Mouse (Mus musculus) T-helper 17 cell (primary cell): ENCODE measurements around the gene Acrbp.
"Not testable (repeated sequence)": the region's sequence is repeated elsewhere in the genome, so short reads cannot be mapped to it uniquely, and the experiment has no call there.

Experiments used
- in situ Hi-C, 2 experiments: fragments of 300-600 bp; cut with MboI, MseI; formaldehyde crosslinking; loops; 1 replicate in 1 of 2; 2 replicates in 1 of 2; pipeline ENCODE4 v1.15.1; 2025; ENCODE audit warnings: high pct_unique_total_duplicates in 2 of 2

Gene Acrbp

GRCm38 (mm10) chr6:125049678-125050077, at the start of gene Acrbp:
Gene Acrbp, plus strand, starts transcription at chr6:125049689.
- in situ Hi-C loops: loop anchor here (5.0 kb wide), 1 partner anchor 33 kb away; no protein-coding TSS in a partner anchor

- in situ Hi-C loops: no loop called here
These were observed 45.8 kb upstream of the Acrbp start for GRCm38 (mm10) chr6:125003706-125004105.

GRCm38 (mm10) chr6:125005086-125005485, 44.4 kb upstream of the Acrbp start:
- in situ Hi-C loops: loop anchor here in 1 of 2 experiments (5.0 kb wide), 1 partner anchor 38 kb away; the partner anchor contains the start of gene Cops7a

DNA sequence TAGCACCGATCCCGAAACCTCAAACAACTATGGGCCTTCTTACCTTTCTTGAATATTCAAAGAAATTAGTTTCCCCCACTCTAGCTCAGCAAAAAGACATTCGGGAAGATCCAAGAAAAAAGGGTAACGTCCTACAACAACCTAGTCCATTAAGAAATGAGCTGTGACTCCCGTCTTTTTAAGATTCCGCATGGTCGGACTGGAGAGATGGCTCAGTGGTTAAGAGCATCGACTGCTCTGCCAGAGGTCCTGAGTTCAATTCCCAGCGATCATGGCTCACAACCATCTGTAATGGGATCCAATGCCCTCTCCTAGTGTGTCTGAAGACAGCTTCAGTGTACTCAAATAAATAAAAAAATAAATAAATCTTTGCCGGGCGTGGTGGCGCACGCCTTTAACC, 41.4 kb upstream of the Acrbp start:
- in situ Hi-C loops: loop anchor here in 1 of 2 experiments (5.0 kb wide), 1 partner anchor 41 kb away; the partner anchor contains the start of gene Cops7a

DNA sequence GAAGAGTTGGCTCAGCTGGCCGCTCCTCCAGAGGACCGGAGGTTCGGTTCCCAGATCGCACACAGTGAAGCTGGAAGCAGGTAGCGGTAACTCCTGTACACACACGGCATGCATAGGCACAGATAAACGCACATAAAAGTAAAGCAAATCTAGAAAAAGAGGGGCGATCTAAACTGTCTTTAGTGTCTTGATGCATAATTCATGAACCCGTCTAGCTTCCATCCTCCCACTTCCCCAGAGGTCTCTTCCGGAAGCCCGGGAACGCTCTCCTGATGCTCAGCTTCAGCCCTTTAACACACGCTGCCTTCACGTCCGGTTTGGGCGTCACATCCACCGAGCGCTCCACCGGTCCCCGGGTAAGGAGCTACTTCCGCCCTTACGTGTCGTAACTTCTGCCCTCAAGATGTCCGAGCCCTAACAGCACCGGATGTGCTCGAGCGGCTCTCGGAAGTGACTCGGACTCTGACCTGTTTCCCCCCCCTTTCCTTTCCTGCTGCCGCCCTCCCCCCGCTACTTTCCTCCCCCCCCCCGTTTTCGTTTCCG, 40.8 kb upstream of the Acrbp start:
- in situ Hi-C loops: loop anchor here in 1 of 2 experiments (5.0 kb wide), 1 partner anchor 41 kb away; the partner anchor contains the start of gene Cops7a

DNA sequence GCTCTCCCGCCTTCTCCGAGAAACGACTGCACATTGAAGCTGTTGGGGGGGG, 40.5 kb upstream of the Acrbp start, which contains the start of gene Zfp384:
Gene Zfp384, plus strand, starts transcription at position 17 of the 52 bp plus-strand sequence.
- in situ Hi-C loops: loop anchor here in 1 of 2 experiments (5.0 kb wide), 1 partner anchor 42 kb away; the partner anchor contains the start of gene Cops7a

DNA sequence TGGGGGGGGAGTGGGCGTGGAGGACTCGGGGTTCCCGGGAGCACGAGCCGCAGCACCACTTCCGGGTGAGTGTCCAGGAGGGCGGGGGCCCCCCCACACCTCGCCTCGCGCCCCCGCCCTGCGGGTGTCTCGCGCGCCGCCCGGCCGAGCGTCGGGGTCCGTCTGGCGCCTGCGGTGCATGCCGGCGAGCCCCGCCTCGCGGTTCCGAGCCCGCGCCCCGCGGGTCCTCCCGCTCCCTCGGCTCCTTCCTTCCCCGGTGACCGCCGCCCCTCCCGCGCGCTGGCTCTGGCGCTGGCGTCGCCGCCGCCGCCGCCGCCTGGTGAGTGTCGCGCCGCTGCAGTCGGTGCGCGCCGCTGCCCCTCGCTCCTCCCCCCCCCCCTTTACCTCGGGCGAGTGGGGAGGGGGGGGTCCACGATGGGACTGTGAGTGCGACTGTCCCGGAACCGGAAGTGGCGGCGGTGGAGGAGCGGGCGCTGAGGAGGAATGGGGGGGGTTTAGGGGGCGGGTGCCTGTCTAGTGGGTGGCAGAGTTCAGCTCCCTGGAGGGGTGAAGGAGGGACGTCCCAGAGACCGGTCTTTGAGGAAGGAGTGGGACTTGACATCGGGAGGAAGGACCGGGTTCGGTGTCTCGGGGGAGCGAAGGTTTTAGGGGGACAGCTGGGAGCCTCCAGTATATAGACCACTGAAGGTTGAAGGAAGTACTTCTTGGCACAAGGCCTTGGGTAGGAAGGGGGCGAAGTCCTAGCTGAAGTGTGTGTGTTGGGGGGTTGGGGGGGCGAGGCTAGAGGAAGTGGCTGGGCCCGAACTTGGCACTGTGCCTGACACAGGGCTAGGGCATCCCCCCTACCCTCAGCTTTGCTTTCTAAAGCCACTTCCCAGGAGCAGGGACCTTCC, 40.1 kb upstream of the Acrbp start:
- in situ Hi-C loops: loop anchor here in 1 of 2 experiments (5.0 kb wide), 1 partner anchor 42 kb away; the partner anchor contains the start of gene Cops7a

- in situ Hi-C loops: no loop called here
These were observed 31.8 kb upstream of the Acrbp start for GRCm38 (mm10) chr6:125017682-125018081.

- in situ Hi-C loops: not testable (repeated sequence)
These were observed 19.0 kb upstream of the Acrbp start for GRCm38 (mm10) chr6:125030532-125030931.

DNA sequence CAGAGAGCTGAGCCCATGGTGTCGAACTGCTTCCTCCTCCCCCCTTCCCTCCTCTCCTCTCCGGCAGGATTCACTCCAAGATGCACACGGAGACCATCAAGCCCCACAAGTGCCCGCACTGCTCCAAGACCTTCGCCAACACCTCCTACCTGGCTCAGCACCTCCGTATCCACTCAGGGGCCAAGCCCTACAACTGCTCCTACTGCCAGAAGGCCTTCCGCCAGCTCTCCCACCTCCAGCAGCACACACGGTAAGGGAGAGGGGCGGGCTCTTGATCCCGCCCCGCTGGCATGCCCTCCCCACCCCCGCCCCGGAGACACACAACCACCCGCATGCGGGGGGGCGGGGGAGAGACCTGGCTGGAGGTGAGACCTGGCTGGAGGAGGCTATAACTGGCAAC, 17.9 kb upstream of the Acrbp start:
- in situ Hi-C loops: no loop called here

DNA sequence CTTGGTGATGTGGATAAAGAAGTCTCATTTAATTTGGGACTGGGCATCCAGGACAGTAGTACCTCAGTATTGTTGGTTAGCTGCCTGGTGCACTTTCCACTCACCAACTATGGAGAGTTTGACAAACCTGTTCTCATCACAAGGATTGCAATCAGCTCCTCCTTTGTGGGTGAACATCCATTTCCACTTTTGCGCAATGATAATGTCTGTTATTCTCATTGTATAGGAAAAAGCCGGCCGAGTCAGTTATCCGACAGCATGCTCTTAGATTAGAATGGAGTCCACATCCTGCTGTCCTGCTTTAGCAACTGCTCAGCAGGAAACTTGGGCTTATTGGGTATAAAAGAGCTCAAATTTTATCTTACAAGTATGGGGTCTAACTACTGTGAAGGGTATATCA, 10.8 kb upstream of the Acrbp start:
- in situ Hi-C loops: no loop called here

DNA sequence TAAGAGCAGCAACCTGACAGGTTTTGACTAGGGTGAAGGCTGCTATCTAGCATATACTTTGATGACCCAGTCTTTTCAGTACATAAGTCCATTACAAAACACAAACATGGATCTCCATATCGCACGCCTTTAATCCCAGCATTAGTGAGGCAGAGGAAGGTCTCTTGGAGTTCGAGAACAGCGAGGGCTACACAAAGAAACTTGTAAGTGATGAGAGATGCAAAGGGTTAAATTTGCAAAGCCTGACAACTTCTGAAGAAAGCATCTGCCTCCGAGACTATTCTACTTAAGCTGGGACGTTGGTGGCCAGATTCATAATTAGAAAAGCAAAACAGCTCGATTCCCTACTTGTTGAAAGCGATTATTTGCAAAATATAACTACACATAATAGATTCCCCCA, 10.4 kb upstream of the Acrbp start:
- in situ Hi-C loops: no loop called here

GRCm38 (mm10) chr6:125039533-125040153, 9.8 kb upstream of the Acrbp start, which contains the start of gene Ing4:
Gene Ing4, plus strand, starts transcription at chr6:125039760.
- in situ Hi-C loops: no loop called here

GRCm38 (mm10) chr6:125040221-125040620, 9.3 kb upstream of the Acrbp start:
- in situ Hi-C loops: no loop called here

DNA sequence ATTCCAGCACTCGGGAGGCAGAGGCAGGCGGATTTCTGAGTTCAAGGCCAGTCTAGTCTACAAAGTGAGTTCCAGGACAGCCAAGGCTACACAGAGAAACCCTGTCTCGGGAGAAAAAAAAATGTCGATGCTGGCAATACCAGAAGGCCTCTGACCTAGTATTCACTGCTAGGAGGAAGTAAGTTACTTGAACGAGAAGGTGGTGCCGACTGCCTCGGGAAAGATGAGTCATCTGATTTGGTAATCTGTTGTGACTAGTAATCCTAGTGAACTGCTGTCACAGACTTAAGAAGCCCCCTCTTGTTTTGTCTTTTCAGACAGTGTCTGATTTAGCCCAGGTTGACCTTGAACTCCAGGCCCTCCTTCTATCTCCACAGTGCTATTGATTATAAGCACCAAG, 8.4 kb upstream of the Acrbp start:
- in situ Hi-C loops: no loop called here

DNA sequence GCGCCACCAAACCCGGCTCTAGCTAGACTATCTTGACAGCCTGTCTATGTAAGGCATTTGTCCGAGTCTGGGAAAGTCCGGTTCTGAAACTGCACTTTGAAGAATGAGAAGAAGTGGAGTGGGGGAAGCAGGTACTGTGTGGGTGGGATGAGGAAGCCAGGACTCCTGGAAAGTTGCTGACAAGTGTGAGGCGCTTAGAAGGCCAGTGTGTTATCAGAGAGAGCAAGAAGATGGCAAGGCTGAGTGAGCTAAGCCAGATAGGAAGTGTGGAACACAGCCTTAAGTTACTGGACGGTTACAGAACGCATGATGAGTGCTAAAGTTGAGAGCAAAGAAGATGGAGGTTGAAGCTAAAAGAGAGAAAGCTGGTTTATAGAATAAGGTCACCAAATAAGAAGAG, 7.4 kb upstream of the Acrbp start:
- in situ Hi-C loops: no loop called here

- in situ Hi-C loops: loop anchor here (5.0 kb wide), 1 partner anchor 36 kb away; no protein-coding TSS in a partner anchor
These were observed 2.8 kb upstream of the Acrbp start for GRCm38 (mm10) chr6:125046691-125047090.

DNA sequence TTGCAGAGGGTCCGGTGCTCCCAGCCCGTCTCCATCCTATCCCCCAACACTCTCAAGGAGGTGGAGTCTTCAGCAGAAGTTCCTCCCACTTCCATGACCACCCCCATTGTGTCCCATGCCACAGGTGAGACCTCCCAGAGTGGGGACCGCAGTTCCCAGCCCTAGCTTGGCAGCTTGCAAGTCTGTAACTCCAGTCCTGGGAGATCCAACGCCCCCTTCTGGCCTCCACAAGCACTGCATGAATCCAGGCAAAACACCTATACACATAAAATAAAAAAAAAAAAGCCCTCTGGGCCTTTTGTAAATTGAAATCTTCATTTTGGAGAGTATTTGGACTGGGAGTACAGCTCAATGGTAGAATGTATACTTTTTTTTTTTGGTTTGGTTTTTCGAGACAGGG, 1.7 kb downstream of the Acrbp start:
- in situ Hi-C loops: no loop called here

- in situ Hi-C loops: no loop called here
These were observed 12.0 kb downstream of the Acrbp start for GRCm38 (mm10) chr6:125061493-125061892.

DNA sequence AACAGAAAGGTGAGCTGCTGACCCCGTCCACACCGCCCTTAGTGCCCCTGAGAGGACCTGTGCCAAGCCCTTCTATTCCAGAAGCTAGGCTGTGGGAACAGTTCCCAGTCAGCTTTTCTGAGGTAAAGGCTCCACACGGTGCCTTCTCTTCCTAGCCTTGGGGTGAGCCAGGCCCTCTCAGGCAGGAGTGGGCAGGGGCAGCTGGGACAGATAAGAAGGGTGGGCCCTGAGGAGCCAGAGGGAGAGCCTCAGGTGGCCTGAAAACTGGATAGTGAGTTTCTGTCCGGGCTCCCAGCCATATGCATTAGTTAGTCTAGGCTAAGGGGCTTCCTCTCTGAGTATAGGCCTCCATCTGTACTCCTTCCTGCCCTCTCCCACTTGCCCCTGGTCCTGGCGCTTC, 13.0 kb downstream of the Acrbp start:
- in situ Hi-C loops: no loop called here

DNA sequence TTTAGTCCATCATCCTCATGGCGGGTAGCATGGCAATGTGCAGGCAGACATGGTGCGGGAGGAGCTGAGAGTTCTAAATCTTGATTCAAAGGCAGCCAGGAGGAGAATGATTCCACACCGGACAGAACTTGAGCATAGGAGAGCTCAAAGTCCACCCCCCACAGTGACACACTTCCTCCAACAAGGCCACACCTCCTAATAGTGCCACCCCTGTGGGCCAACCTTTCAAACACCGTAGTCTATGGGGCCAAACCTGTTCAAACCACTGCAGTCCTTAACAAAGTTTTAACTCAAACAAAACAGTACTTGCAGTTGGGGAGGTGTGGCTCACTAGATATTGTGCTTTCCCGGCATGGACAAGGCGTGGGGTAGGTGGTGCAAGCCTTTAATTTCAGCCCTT, 14.4 kb downstream of the Acrbp start:
- in situ Hi-C loops: no loop called here

GRCm38 (mm10) chr6:125065223-125065622, 15.7 kb downstream of the Acrbp start:
- in situ Hi-C loops: not testable (repeated sequence)

GRCm38 (mm10) chr6:125067571-125067995, 18.1 kb downstream of the Acrbp start, which contains the start of gene Lpar5:
Gene Lpar5, plus strand, starts transcription at chr6:125067920.
- in situ Hi-C loops: no loop called here
